Mouse (Mus musculus): ENCODE data around the gene Fuom.

- no peak for TF ChIP-seq CTCF (IDR thresholded peaks at IDR 0.05; ENCODE audit: borderline replicate concordance, control insufficient read depth, extremely low read depth, insufficient read depth, low read length, poor library complexity)
- no peak for TF ChIP-seq POLR2A (IDR thresholded peaks at IDR 0.05; ENCODE audit: control insufficient read depth, extremely low read depth, insufficient read depth, low read length, poor library complexity)
These were observed 39.1 kb downstream of the Fuom start for GRCm38 (mm10) chr7:140063092-140063491.

Data from thymus, adult 2 months (tissue).